Mouse (Mus musculus) intestine, embryonic 16.5 days (tissue): Measurements from ENCODE around the gene Dnajb6. TPM values are rescaled to one million over a fixed set of nuclear protein-coding genes. Genes with fewer than 3 reads are reported as not detected.

Experiments
- ATAC-seq: fragments of 200-750 bp; cut with Nextera tagmentation; 2 replicates; pipeline ENCODE4 v1.8.0; 2017; ENCODE audit warnings: moderate TSS enrichment, moderate library complexity
- H3K27ac ChIP-seq: fragments of 300-500 bp; sonication (generic); 2 replicates; pipeline ENCODE4 v1.5.1; 2014; ENCODE audit warnings: mild to moderate bottlenecking, low read length
- H3K27me3 ChIP-seq: fragments of 300-500 bp; sonication (generic); replicated peaks from 2 replicates; pipeline ENCODE4 v1.6.1; 2014; ENCODE audit warnings: low read length, control low read depth, mixed read lengths; ENCODE audit not compliant: control insufficient read depth, insufficient read depth
- H3K36me3 ChIP-seq: fragments of 300-500 bp; sonication (generic); 2 replicates; pipeline ENCODE4 v1.6.1; 2014; ENCODE audit warnings: low read length, control low read depth; ENCODE audit not compliant: control insufficient read depth, insufficient read depth
- H3K4me1 ChIP-seq: fragments of 300-500 bp; sonication (generic); 2 replicates; pipeline ENCODE4 v1.6.1; 2014; ENCODE audit warnings: low read length, control low read depth, mixed read lengths; ENCODE audit not compliant: control insufficient read depth, insufficient read depth
- H3K4me2 ChIP-seq: fragments of 300-500 bp; sonication (generic); 2 replicates; pipeline ENCODE4 v1.6.1; 2014; ENCODE audit warnings: low read depth, low read length, control low read depth
- H3K4me3 ChIP-seq: fragments of 300-500 bp; sonication (generic); 2 replicates; pipeline ENCODE4 v1.5.1; 2014; ENCODE audit warnings: mild to moderate bottlenecking, low read length
- H3K9ac ChIP-seq: fragments of 300-500 bp; sonication (generic); 2 replicates; pipeline ENCODE4 v1.6.1; 2014; ENCODE audit warnings: low read depth, low read length
- H3K9me3 ChIP-seq: fragments of 300-500 bp; sonication (generic); 2 replicates; pipeline ENCODE4 v1.6.1; 2016; ENCODE audit warnings: low read length, control low read depth; ENCODE audit not compliant: control insufficient read depth
- WGBS: fragments of 180-500 bp; shearing (Covaris S2); extraction: QIAGEN DNeasy Blood & Tissue Kit; methylation state at CpG from one replicate; pipeline ENCODE4 v1.1.7; 2014; 5-methylcytosine and 5-hydroxymethylcytosine counted together
- polyA plus RNA-seq: library from polyadenylated mRNA; unstranded; fragments of >200 nt; fragmentation: Nextera tagmentation; extraction: Ambion mirVana; gene quantifications from 2 replicates; pipeline ENCODE4 v1.2.1, GENCODE M21; 2015

The Dnajb6 gene
- polyA plus RNA-seq, 1 experiment from 2014 or later = 109 TPM

- Histone ChIP-seq H3K9me3 (no peaks in the 10 kb centered on the region), H3K9ac (no peak overlapping the region), H3K36me3 (no peaks in the 10 kb centered on the region), H3K4me3 (no peak overlapping the region), H3K27ac (no peak overlapping the region), H3K4me2 (no peak overlapping the region), H3K27me3 (no peaks in the 10 kb centered on the region), H3K4me1 (peaks cover 13% of the 10 kb centered on the region)
- 76% methylated on average over 4 of the region's 4 CpGs for WGBS
- ATAC-seq = no peak
Observed at GRCm38 (mm10) chr5:29741093-29741492, 5.6 kb downstream of the Dnajb6 start.

- H3K27me3 ChIP-seq = no peaks in the 10 kb centered on the region
- H3K9me3 ChIP-seq = no peaks in the 10 kb centered on the region
- H3K4me3 ChIP-seq = no peak overlapping the region
- ATAC-seq = no peak
- WGBS = 95% methylated on average over 2 of the region's 2 CpGs
- no peak overlapping the region for H3K4me2 ChIP-seq
- no peak overlapping the region for H3K27ac ChIP-seq
- no peaks in the 10 kb centered on the region for H3K4me1 ChIP-seq
- H3K36me3 ChIP-seq = peaks cover 3% of the 10 kb centered on the region
- H3K9ac ChIP-seq = no peak overlapping the region
Observed at GRCm38 (mm10) chr5:29747661-29748060, 12.2 kb downstream of the Dnajb6 start.

GRCm38 (mm10) chr5:29751306-29751705 lies 15.8 kb downstream of the Dnajb6 start:
- H3K4me1 ChIP-seq = no peaks in the 10 kb centered on the region
- no peaks in the 10 kb centered on the region for H3K9me3 ChIP-seq
- ATAC-seq = no peak
- no peak overlapping the region for H3K4me2 ChIP-seq
- no peaks in the 10 kb centered on the region for H3K27me3 ChIP-seq
- H3K36me3 ChIP-seq = peaks cover 5% of the 10 kb centered on the region
- H3K4me3 ChIP-seq = no peak overlapping the region
- H3K27ac ChIP-seq = no peak overlapping the region
- no peak overlapping the region for H3K9ac ChIP-seq

DNA sequence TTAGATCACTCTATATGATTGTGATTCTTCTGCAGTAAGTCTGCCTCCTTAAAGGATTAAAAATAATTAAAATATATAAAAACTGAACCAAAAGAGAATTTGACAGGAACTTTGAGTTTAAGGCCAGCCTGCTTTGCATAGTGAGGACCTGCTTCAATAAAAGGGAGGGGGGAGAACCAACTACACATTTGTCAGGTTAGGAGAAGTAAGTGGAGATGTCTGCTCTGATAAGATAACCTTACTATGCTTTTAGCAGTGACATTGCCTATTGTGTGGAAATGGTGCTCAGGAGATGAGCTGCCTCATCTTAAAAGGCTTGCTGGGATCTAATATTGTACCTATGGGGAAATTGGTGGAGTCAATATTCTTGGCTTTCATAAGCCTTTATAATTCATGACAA lies 17.4 kb downstream of the Dnajb6 start:
- no peak overlapping the region for H3K27ac ChIP-seq
- no peak for ATAC-seq
- peaks cover 5% of the 10 kb centered on the region for H3K36me3 ChIP-seq
- no peak overlapping the region for H3K4me2 ChIP-seq
- no peak overlapping the region for H3K9ac ChIP-seq
- H3K4me1 ChIP-seq = no peaks in the 10 kb centered on the region
- no peak overlapping the region for H3K4me3 ChIP-seq
- H3K9me3 ChIP-seq = no peaks in the 10 kb centered on the region
- H3K27me3 ChIP-seq = no peaks in the 10 kb centered on the region

- Histone ChIP-seq H3K36me3 (peaks cover 2% of the 10 kb centered on the region; the same call in 1 of the 2 replicates), H3K27ac (no peak overlapping the region), H3K4me2 (no peak overlapping the region), H3K4me3 (no peak overlapping the region), H3K9ac (no peak overlapping the region), H3K9me3 (no peaks in the 10 kb centered on the region), H3K27me3 (no peaks in the 10 kb centered on the region), H3K4me1 (no peaks in the 10 kb centered on the region)
- no peak for ATAC-seq
- 82% methylated on average over 5 of the region's 5 CpGs for WGBS
Observed at GRCm38 (mm10) chr5:29759318-29759717, 23.8 kb downstream of the Dnajb6 start.

DNA sequence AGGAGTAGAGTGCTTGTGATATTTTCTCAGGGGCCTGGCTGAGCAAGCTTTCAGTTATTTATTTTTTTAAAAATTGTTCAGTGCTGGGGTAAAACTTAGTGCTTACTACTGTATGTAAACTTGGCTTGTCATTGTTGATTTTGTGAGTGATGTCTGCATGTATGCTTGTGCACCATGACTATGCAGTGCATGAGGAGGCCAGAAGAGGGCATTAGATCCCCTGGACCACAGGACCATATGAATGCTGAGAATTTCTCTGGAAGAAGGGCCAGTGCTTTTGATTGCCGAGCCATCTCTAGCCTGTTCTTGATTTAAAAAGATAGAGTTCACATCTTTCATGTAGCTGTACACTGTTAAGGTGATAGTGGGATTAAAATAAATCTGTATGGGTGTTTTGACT lies 35.4 kb downstream of the Dnajb6 start:
- no peaks in the 10 kb centered on the region for H3K4me1 ChIP-seq
- no peak overlapping the region for H3K4me2 ChIP-seq
- H3K36me3 ChIP-seq = 0 out of 2 replicates have a peak, but pooled peaks cover 6% of the 10 kb centered on the region
- H3K27me3 ChIP-seq = no peaks in the 10 kb centered on the region
- H3K9me3 ChIP-seq = no peaks in the 10 kb centered on the region
- H3K27ac ChIP-seq = no peak overlapping the region
- H3K4me3 ChIP-seq = no peak overlapping the region
- no peak overlapping the region for H3K9ac ChIP-seq
- ATAC-seq = no peak
- WGBS = 79% methylated on average over 1 of the region's 1 CpGs

- Histone ChIP-seq H3K4me3 (no peak overlapping the region), H3K27ac (no peak overlapping the region), H3K27me3 (no peaks in the 10 kb centered on the region), H3K9ac (no peak overlapping the region), H3K9me3 (no peaks in the 10 kb centered on the region), H3K36me3 (0 out of 2 replicates have a peak, but pooled peaks cover 6% of the 10 kb centered on the region), H3K4me2 (no peak overlapping the region), H3K4me1 (no peaks in the 10 kb centered on the region)
- 63% methylated on average over 2 of the region's 2 CpGs for WGBS
- no peak for ATAC-seq
Observed at GRCm38 (mm10) chr5:29772038-29772437, 36.5 kb downstream of the Dnajb6 start.

DNA sequence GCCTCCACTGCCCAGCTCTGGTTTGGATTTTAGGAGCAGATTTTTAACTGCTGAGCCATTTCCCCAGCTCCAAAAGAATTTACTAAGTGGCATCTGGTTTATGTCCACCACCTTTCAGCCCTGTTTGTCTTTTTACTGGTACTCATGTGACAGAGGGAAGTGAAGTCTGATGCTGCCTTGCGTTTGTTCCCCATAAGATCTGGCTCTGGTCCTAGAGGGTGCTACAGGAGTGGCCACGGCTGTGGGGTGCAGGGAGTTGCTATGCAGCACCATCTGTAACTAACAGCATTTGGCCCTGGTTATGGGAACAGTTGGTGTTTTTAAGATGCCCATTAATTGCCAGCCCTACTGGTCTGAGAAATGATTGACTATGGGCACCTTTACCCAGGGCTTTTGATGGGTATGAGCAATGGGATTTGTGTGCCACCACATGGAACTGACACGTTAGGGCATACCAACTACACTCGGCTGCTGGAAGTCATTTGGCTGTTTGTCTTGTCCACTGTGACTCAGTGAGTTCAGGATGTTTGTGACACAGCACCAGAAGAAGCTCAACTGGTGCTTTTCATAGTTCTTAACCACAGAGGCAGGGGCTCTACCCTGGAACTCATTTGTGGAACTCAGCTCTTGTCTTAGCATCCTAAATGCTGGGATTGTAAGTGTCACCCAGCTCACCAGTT lies 37.3 kb downstream of the Dnajb6 start:
- Histone ChIP-seq H3K27me3 (no peaks in the 10 kb centered on the region), H3K4me3 (no peak overlapping the region), H3K36me3 (0 out of 2 replicates have a peak, but pooled peaks cover 6% of the 10 kb centered on the region), H3K9me3 (no peaks in the 10 kb centered on the region), H3K27ac (no peak overlapping the region), H3K4me1 (no peaks in the 10 kb centered on the region), H3K4me2 (no peak overlapping the region), H3K9ac (no peak overlapping the region)
- ATAC-seq = no peak
- WGBS = 58% methylated on average over 4 of the region's 4 CpGs

DNA sequence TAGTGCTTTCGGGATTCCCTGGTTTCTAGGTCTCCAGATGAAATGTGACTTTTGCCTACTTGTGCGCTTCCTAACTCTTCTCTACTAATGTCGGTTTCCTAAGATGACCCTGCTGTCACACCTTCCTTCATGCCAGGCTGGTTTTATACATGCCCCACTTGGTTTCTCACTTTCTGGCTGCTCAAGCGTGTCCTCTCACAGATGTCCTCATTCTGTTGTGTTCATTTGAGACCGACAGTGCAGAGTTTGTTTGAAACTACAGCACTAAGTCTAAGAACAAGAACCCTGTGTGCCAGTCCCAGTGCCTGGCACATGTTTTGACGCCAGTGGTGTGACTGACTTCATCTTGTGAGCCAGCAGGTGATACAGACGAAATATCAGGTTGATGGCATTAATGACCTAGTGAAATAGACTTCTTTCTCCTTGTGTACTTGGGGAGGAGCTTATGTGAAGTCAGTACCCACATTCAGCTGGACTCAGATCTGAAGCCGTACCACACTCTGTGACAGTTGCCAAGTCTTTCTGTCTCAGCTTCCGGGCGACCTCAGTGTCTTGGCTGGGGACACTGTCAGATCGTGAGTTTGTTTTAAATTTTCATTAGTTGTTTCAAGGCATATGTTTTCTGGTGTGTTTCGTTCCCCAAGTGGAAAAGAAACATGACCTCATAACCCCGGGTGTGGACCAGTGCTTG lies 38.1 kb downstream of the Dnajb6 start:
- no peak for ATAC-seq
- Histone ChIP-seq H3K27ac (no peak overlapping the region), H3K9ac (no peak overlapping the region), H3K4me1 (no peaks in the 10 kb centered on the region), H3K9me3 (no peaks in the 10 kb centered on the region), H3K4me2 (no peak overlapping the region), H3K4me3 (no peak overlapping the region), H3K36me3 (0 out of 2 replicates have a peak, but pooled peaks cover 6% of the 10 kb centered on the region), H3K27me3 (no peaks in the 10 kb centered on the region)
- WGBS = 89% methylated on average over 13 of the region's 13 CpGs
